Mouse (Mus musculus): ENCODE results near the gene Podxl. TPM values are rescaled to one million over a fixed set of nuclear protein-coding genes. Genes with fewer than 3 reads are reported as not detected.
"Not testable (repeated sequence)": the region's sequence is repeated elsewhere in the genome, so short reads cannot be mapped to it uniquely, and the experiment has no call there.

Podxl gene
- total and polyA plus RNA-seq, 2 experiments from 2014 or later: 8.9 to 18.7 TPM

DNA sequence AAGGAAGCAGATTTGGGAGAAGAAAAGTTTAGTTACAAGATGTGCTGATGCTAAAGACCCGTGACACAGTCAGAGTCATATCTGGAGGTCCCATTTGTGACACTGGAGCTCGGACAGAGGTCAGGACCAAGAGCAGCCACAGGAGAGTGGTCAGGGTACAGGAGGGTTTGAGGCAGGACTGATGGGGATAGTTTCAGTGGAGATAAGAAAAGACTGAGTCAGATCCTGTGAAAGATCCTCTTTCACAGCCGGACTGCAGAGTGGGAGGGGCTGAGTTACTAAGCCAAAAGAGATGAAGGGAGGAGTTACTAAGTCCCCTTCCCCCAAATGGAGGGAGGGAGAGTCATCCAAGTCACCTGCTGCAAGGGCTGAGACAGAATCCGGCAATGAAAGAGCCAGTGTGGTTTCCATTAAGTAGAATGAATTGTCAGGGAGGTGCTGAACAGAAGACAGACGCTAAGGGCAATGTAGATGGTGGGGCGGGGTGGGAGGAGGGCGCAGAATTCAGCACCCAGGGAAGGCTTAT lies 4.4 kb upstream of the Podxl start:
- no peaks in the 10 kb centered on the region for H3K4me1 ChIP-seq (ENCODE audit: insufficient read depth)
- H3K36me3 ChIP-seq (ENCODE audit: insufficient read depth): no peaks in the 10 kb centered on the region
- no peak overlapping the region for H3K4me2 ChIP-seq (ENCODE audit: low read depth)
- H3K9me3 ChIP-seq (ENCODE audit: low read length): no peaks in the 10 kb centered on the region
- no peak overlapping the region for H3K4me3 ChIP-seq (ENCODE audit: low read depth, low read length)
- no peak overlapping the region for H3K9ac ChIP-seq
- TF ChIP-seq CTCF (IDR thresholded peaks at IDR 0.05; ENCODE audit: low read depth): no peak
- no peak for ATAC-seq
- 37% methylated on average over 7 of the region's 7 CpGs for WGBS
- H3K27ac ChIP-seq (ENCODE audit: low read depth, low read length): no peak overlapping the region
- no peak for DNase-seq
- no peaks in the 10 kb centered on the region for H3K27me3 ChIP-seq (ENCODE audit: insufficient read depth, low read length)

DNA sequence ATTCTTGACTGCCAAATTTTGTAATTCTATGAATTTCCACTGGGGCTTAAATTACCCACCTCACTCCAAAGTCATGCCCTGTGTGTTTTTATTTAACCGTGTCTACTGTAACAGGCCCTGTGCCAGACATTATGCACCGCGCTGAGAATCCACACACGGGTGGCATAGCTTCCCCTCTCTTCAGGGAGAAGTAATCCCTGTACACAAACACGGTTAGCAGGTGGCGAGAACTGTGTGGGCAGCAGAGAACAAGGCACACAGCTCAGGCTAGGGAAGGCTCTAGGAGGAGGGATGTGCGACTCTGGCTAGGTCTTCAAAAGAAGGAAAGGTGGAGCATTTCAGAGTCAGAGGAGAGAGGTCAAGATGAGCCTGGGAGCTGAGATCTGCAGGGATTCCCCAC lies 3.4 kb upstream of the Podxl start:
- H3K36me3 ChIP-seq (ENCODE audit: insufficient read depth): no peaks in the 10 kb centered on the region
- ATAC-seq (no peak), DNase-seq (no peak)
- H3K27ac ChIP-seq (ENCODE audit: low read depth, low read length): no peak overlapping the region
- TF ChIP-seq CTCF (IDR thresholded peaks at IDR 0.05; ENCODE audit: low read depth): peak; percentile 14; the same call in 1 of the 2 replicates
- no peaks in the 10 kb centered on the region for H3K9me3 ChIP-seq (ENCODE audit: low read length)
- H3K4me3 ChIP-seq (ENCODE audit: low read depth, low read length): no peak overlapping the region
- H3K27me3 ChIP-seq (ENCODE audit: insufficient read depth, low read length): no peaks in the 10 kb centered on the region
- no peak overlapping the region for H3K9ac ChIP-seq
- no peak overlapping the region for H3K4me2 ChIP-seq (ENCODE audit: low read depth)
- WGBS: 26% methylated on average over 7 of the region's 7 CpGs
- peaks cover 2% of the 10 kb centered on the region; the same call in 1 of the 2 replicates for H3K4me1 ChIP-seq (ENCODE audit: insufficient read depth)

DNA sequence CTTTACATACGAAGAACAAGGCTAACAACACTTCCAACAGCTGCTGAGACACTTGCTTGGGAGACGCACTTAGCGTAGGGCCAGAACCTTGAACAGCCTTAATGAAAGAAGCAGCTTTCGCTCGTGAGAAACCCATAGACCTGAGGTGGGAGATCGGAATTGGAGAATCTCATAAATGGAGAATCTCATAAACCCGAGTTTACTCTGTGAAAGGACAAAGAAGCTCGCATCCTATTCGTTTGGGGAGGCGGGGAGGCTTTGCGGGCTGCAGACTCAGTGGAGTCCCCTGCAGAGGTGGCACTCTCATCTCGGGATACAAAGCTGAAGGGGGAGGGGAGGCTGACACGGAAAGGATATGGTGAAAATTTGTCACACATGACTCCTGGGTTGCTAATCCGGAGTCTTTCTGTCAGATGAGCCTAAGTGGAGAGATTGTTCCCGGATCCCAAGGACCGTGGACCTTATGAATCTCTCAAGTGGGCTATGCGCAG lies 1.2 kb upstream of the Podxl start:
- 9% methylated on average over 17 of the region's 17 CpGs for WGBS
- no peak for ATAC-seq
- H3K4me1 ChIP-seq (ENCODE audit: insufficient read depth): peaks cover 5% of the 10 kb centered on the region; the same call in 1 of the 2 replicates
- no peaks in the 10 kb centered on the region for H3K9me3 ChIP-seq (ENCODE audit: low read length)
- no peak for TF ChIP-seq CTCF (IDR thresholded peaks at IDR 0.05; ENCODE audit: low read depth)
- peak; percentile 63 for DNase-seq
- no peaks in the 10 kb centered on the region for H3K36me3 ChIP-seq (ENCODE audit: insufficient read depth)
- H3K9ac ChIP-seq: no peak overlapping the region; the same call in 1 of the 2 replicates
- H3K4me3 ChIP-seq (ENCODE audit: low read depth, low read length): peak overlapping the region; percentile 73
- H3K27me3 ChIP-seq (ENCODE audit: insufficient read depth, low read length): no peaks in the 10 kb centered on the region
- H3K27ac ChIP-seq (ENCODE audit: low read depth, low read length): no peak overlapping the region
- peak overlapping the region; percentile 96 for H3K4me2 ChIP-seq (ENCODE audit: low read depth)

DNA sequence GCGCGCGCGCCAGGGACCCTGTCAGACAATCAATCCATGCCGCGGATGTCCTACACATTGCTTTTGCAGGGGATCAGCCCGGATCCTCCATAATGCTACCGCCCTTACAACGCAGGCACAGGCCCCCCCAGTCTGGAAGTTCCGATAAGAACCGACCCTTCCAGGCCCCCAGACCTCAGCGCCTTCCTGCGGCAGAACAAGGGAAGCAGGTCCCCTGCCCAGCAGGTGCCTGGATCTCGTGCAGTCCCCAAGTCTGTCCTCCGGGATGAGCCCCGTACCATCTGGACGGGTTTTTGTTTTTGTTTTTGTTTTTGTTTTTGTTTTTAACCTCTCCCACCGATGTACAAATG lies 376 bp upstream of the Podxl start:
- WGBS: 2% methylated on average over 18 of the region's 18 CpGs
- DNase-seq (no peak), ATAC-seq (no peak; the same call in 1 of the 2 replicates)
- Histone ChIP-seq H3K4me2 (ENCODE audit: low read depth) (peak overlapping the region; percentile 96), H3K36me3 (ENCODE audit: insufficient read depth) (no peaks in the 10 kb centered on the region), H3K27ac (ENCODE audit: low read depth, low read length) (no peak overlapping the region), H3K27me3 (ENCODE audit: insufficient read depth, low read length) (no peaks in the 10 kb centered on the region), H3K4me1 (ENCODE audit: insufficient read depth) (peaks cover 5% of the 10 kb centered on the region; the same call in 1 of the 2 replicates), H3K9me3 (ENCODE audit: low read length) (no peaks in the 10 kb centered on the region), H3K4me3 (ENCODE audit: low read depth, low read length) (peak overlapping the region; percentile 73), H3K9ac (peak overlapping the region; percentile 76)
- TF ChIP-seq CTCF (IDR thresholded peaks at IDR 0.05; ENCODE audit: low read depth): peak; percentile 7; the same call in 1 of the 2 replicates

DNA sequence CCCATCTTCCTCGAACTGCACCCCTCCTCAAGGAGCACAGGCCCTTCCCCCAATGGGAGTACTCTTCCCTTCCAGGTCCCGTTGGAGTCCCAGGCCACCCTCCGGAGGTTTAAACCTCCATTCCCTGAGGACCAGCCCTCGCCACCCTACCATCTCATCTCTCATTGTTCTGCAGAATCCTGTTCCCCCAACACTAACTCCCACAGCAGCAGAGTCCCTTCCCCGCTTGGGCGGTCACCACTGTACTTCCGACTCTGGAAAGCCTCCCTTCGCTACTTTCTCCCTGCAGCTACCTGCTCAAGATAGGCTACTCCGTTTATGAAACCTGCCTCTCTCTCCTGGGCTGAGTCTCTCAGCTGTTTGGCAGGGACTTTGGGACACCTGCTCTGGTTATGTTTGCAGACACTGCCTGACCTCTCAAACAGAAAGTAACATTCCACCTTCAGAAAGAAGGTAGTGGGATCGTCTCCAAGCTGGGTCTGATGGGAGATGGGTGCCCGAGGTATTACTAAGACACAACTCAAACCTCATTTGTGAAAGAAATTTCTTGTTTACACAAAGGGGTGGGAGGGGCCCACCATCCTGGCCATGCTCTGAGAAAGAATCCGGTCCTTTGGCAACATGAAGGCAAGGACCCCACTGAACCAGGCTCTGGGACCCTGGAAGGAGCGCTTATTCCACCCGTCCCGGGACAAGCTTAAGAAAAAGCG lies 1.3 kb downstream of the Podxl start:
- peak; percentile 33 for DNase-seq

DNA sequence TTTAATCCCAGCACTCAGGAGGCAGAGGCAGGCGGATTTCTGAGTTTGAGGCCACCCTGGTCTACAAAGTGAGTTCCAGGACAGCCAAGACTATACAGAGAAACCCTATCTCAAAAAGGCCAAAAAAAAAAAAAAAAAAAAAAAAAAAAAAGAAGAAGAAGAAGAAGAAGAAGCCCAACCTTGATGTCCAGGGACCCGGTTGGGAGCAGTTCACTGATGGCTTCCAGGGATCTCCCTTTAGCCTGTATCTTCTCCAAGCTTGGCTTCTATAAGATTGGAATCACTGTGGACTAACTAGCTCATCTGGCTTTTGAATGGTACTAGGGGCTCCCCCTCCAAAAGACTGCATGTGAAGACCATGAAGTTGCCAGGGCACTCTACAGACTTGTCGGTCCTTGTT lies 1.8 kb downstream of the Podxl start:
- peak overlapping the region; percentile 96 for H3K4me2 ChIP-seq (ENCODE audit: low read depth)
- peak overlapping the region; percentile 73 for H3K4me3 ChIP-seq (ENCODE audit: low read depth, low read length)
- H3K36me3 ChIP-seq (ENCODE audit: insufficient read depth); H3K27ac ChIP-seq (ENCODE audit: low read depth, low read length); H3K9me3 ChIP-seq (ENCODE audit: low read length); DNase-seq; ATAC-seq; H3K27me3 ChIP-seq (ENCODE audit: insufficient read depth, low read length); H3K4me1 ChIP-seq (ENCODE audit: insufficient read depth): not testable (repeated sequence)
- 0 out of 2 replicates have a peak overlapping the region, but pooled peaks have one; percentile 76 for H3K9ac ChIP-seq
- WGBS: 63% methylated on average over 3 of the region's 3 CpGs

More for the DNA sequence above, 1.3 kb downstream of the Podxl start:
- no peak for ATAC-seq
- H3K36me3 ChIP-seq (ENCODE audit: insufficient read depth): no peaks in the 10 kb centered on the region
- H3K27ac ChIP-seq (ENCODE audit: low read depth, low read length): no peak overlapping the region
- peak overlapping the region; percentile 76 for H3K9ac ChIP-seq
- peaks cover 5% of the 10 kb centered on the region; the same call in 1 of the 2 replicates for H3K4me1 ChIP-seq (ENCODE audit: insufficient read depth)
- H3K4me3 ChIP-seq (ENCODE audit: low read depth, low read length): peak overlapping the region; percentile 73
- H3K4me2 ChIP-seq (ENCODE audit: low read depth): peak overlapping the region; percentile 96
- no peaks in the 10 kb centered on the region for H3K9me3 ChIP-seq (ENCODE audit: low read length)
- 13% methylated on average over 16 of the region's 16 CpGs for WGBS
- no peaks in the 10 kb centered on the region for H3K27me3 ChIP-seq (ENCODE audit: insufficient read depth, low read length)
- TF ChIP-seq CTCF (IDR thresholded peaks at IDR 0.05; ENCODE audit: low read depth): no peak

Measured in forebrain, postnatal 0 days (tissue).